Mouse (Mus musculus): ENCODE measurements around the gene Zfp874a. TPM values are rescaled to one million over a fixed set of nuclear protein-coding genes. Genes with fewer than 3 reads are reported as not detected.
A peak's percentile ranks its signal among the peaks of the same experiment; 100 is the strongest.
"Not testable (repeated sequence)": the region's sequence is repeated elsewhere in the genome, so short reads cannot be mapped to it uniquely, and the experiment has no call there.

The Zfp874a gene
- polyA plus RNA-seq, 1 experiment from 2014 or later, result 5.3 TPM

DNA sequence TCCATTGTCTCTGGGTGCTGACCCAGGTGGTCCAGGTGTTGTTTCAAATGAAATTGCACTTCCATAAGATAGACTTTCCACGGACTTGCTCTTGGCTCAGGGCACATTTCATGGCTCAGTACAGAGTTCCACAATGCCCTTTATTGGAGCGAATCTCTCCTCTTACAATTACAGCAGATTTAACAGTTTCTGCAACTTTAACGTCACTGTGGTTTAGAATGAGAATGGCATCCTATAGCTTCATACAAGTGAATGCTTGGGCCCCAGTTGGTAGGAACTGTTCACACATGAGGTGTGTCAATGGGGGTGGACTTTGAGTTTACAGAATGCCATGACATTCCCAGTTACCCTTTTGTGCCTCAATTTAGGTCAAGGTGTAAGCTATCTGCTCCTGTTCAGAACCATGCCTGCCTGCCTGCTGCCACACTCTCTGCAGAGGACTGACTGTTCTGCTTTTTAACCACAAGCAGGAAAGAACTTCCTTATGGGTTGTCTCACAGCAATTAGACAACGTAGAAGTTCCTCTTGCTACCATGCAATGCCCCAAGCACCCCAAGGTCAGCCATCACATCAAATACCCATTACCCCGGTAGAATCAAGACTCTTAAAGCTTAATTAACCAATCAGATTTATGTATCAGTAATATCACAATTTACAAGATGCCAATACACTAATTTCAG lies 12.2 kb upstream of the Zfp874a start:
- 90% methylated on average over 2 of the region's 5 CpGs for WGBS
- not testable (repeated sequence) for H3K36me3 ChIP-seq (ENCODE audit: control insufficient read depth, insufficient read depth, low read length); H3K4me2 ChIP-seq (ENCODE audit: low read depth, low read length); H3K4me3 ChIP-seq (ENCODE audit: low read depth, low read length); H3K9ac ChIP-seq (replicated peaks; ENCODE audit: low read depth, low read length); H3K4me1 ChIP-seq (ENCODE audit: control insufficient read depth, insufficient read depth, low read length); H3K27ac ChIP-seq (ENCODE audit: low read depth, low read length); H3K27me3 ChIP-seq (ENCODE audit: control insufficient read depth, insufficient read depth, low read length); H3K9me3 ChIP-seq (ENCODE audit: control insufficient read depth, low read length); ATAC-seq (ENCODE audit: low read depth)

GRCm38 (mm10) chr13:67452021-67452309 lies 541 bp upstream of the Zfp874a start:
- 6% methylated on average over 3 of the region's 3 CpGs for WGBS
- H3K27ac ChIP-seq (ENCODE audit: low read depth, low read length), result no peak overlapping the region
- H3K9ac ChIP-seq (replicated peaks; ENCODE audit: low read depth, low read length), result peak overlapping the region; percentile 46
- peak overlapping the region; percentile 70 for H3K4me2 ChIP-seq (ENCODE audit: low read depth, low read length)
- H3K36me3 ChIP-seq (ENCODE audit: control insufficient read depth, insufficient read depth, low read length), result no peaks in the 10 kb centered on the region
- peak overlapping the region; percentile 50 for H3K4me3 ChIP-seq (ENCODE audit: low read depth, low read length)
- H3K9me3 ChIP-seq (ENCODE audit: control insufficient read depth, low read length), result no peaks in the 10 kb centered on the region
- ATAC-seq (ENCODE audit: low read depth), result peak; percentile 56
- H3K4me1 ChIP-seq (ENCODE audit: control insufficient read depth, insufficient read depth, low read length), result no peaks in the 10 kb centered on the region
- H3K27me3 ChIP-seq (ENCODE audit: control insufficient read depth, insufficient read depth, low read length), result no peaks in the 10 kb centered on the region

DNA sequence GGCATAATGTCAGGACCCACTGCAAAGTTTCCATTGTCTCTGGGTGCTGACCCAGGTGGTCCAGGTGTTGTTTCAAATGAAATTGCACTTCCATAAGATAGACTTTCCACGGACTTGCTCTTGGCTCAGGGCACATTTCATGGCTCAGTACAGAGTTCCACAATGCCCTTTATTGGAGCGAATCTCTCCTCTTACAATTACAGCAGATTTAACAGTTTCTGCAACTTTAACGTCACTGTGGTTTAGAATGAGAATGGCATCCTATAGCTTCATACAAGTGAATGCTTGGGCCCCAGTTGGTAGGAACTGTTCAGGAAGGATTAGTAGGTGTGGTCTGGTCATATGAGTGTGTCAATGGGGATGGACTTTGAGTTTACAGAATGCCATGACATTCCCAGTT lies 14.3 kb downstream of the Zfp874a start:
- not testable (repeated sequence) for H3K9ac ChIP-seq (replicated peaks; ENCODE audit: low read depth, low read length); H3K4me1 ChIP-seq (ENCODE audit: control insufficient read depth, insufficient read depth, low read length); H3K27ac ChIP-seq (ENCODE audit: low read depth, low read length); H3K4me2 ChIP-seq (ENCODE audit: low read depth, low read length); H3K4me3 ChIP-seq (ENCODE audit: low read depth, low read length); H3K36me3 ChIP-seq (ENCODE audit: control insufficient read depth, insufficient read depth, low read length); H3K9me3 ChIP-seq (ENCODE audit: control insufficient read depth, low read length); H3K27me3 ChIP-seq (ENCODE audit: control insufficient read depth, insufficient read depth, low read length); ATAC-seq (ENCODE audit: low read depth)
- WGBS, result 100% methylated on average over 1 of the region's 3 CpGs

DNA sequence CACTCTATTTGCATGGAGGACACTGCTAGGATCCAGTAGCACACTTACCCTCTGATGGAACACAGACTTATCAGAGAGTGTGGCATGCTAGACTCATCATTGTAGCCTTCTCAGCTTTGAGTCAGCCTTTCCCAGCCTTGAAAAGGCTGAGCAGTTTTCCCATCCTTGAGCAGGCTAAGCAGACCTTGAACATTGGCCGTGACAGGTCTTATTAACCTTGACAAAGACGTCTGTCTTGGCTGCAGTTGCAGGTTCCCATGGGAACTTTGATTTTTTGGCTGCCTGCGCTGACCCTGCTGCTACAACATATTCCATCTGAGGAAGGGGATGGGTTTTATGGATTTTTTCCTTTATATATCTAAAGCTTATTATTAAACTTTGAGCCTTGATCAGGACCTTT lies 23.3 kb downstream of the Zfp874a start:
- no peak overlapping the region for H3K4me3 ChIP-seq (ENCODE audit: low read depth, low read length)
- no peaks in the 10 kb centered on the region for H3K4me1 ChIP-seq (ENCODE audit: control insufficient read depth, insufficient read depth, low read length)
- WGBS, result 75% methylated on average over 3 of the region's 3 CpGs
- H3K4me2 ChIP-seq (ENCODE audit: low read depth, low read length), result no peak overlapping the region
- H3K27me3 ChIP-seq (ENCODE audit: control insufficient read depth, insufficient read depth, low read length), result no peaks in the 10 kb centered on the region
- H3K9me3 ChIP-seq (ENCODE audit: control insufficient read depth, low read length), result no peaks in the 10 kb centered on the region
- ATAC-seq (ENCODE audit: low read depth), result no peak
- H3K27ac ChIP-seq (ENCODE audit: low read depth, low read length), result no peak overlapping the region
- no peaks in the 10 kb centered on the region for H3K36me3 ChIP-seq (ENCODE audit: control insufficient read depth, insufficient read depth, low read length)
- no peak overlapping the region for H3K9ac ChIP-seq (replicated peaks; ENCODE audit: low read depth, low read length)

DNA sequence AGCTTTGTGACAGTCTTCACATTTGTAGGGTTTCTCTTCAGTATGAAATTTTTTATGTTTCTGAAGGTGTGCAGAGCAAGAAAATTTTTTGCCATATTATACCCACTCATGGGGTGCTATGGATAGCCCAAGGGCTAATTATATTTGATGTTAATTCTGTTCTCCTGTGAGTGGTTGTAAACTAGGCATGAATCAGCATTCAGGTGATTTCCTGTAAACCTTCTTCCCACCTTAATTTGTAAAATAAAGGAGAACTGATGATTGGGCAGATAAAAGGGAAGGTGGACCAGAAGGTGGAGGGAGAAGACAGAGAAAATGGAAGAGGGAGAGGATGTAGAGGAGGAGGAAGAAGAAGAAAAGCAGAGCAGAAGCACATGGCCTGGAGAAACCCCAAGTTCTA lies 25.7 kb downstream of the Zfp874a start:
- H3K4me3 ChIP-seq (ENCODE audit: low read depth, low read length); H3K4me2 ChIP-seq (ENCODE audit: low read depth, low read length); H3K27me3 ChIP-seq (ENCODE audit: control insufficient read depth, insufficient read depth, low read length); H3K9ac ChIP-seq (replicated peaks; ENCODE audit: low read depth, low read length); H3K4me1 ChIP-seq (ENCODE audit: control insufficient read depth, insufficient read depth, low read length); ATAC-seq (ENCODE audit: low read depth); H3K36me3 ChIP-seq (ENCODE audit: control insufficient read depth, insufficient read depth, low read length); H3K9me3 ChIP-seq (ENCODE audit: control insufficient read depth, low read length); H3K27ac ChIP-seq (ENCODE audit: low read depth, low read length): not testable (repeated sequence)

DNA sequence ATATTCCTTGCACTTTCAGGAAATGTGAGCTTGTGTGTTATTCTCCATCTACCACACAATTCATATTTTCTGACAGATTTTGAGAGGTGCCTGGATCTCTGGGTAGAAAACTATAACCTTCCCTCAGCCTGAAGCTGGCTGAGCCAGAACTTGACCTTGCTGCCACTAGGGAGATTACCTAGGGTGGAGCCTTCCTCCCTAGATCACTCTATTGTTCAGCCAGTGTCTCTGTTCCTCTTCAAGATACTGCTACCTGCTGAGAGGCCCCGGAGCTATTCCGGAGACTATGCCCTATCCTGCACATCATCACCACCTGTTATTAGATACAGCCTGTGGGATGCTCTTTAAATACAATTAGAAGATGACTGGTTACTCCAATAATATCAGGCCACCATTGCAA lies 28.9 kb downstream of the Zfp874a start:
- H3K27me3 ChIP-seq (ENCODE audit: control insufficient read depth, insufficient read depth, low read length); H3K4me2 ChIP-seq (ENCODE audit: low read depth, low read length); H3K9ac ChIP-seq (replicated peaks; ENCODE audit: low read depth, low read length); ATAC-seq (ENCODE audit: low read depth); H3K27ac ChIP-seq (ENCODE audit: low read depth, low read length); H3K9me3 ChIP-seq (ENCODE audit: control insufficient read depth, low read length); H3K4me1 ChIP-seq (ENCODE audit: control insufficient read depth, insufficient read depth, low read length); H3K36me3 ChIP-seq (ENCODE audit: control insufficient read depth, insufficient read depth, low read length); H3K4me3 ChIP-seq (ENCODE audit: low read depth, low read length): not testable (repeated sequence)
- WGBS, result 75% methylated on average over 2 of the region's 2 CpGs

GRCm38 (mm10) chr13:67421207-67421857 lies 30.1 kb downstream of the Zfp874a start, which contains the start of gene Zfp459:
TSS of gene Zfp459 (minus strand) at chr13:67421418.
- Histone ChIP-seq H3K27me3 (ENCODE audit: control insufficient read depth, insufficient read depth, low read length) (no peaks in the 10 kb centered on the region), H3K27ac (ENCODE audit: low read depth, low read length) (no peak within 1 kb of the TSS), H3K9ac (replicated peaks; ENCODE audit: low read depth, low read length) (peak within 1 kb of the TSS; percentile 61), H3K4me2 (ENCODE audit: low read depth, low read length) (peak within 1 kb of the TSS; percentile 85), H3K4me3 (ENCODE audit: low read depth, low read length) (peak within 1 kb of the TSS; percentile 45), H3K36me3 (ENCODE audit: control insufficient read depth, insufficient read depth, low read length) (no peaks in the 10 kb centered on the region), H3K4me1 (ENCODE audit: control insufficient read depth, insufficient read depth, low read length) (no peaks in the 10 kb centered on the region), H3K9me3 (ENCODE audit: control insufficient read depth, low read length) (no peaks in the 10 kb centered on the region)
- peak; percentile 89 for ATAC-seq (ENCODE audit: low read depth)
- 2% methylated on average over 22 of the region's 22 CpGs for WGBS

DNA sequence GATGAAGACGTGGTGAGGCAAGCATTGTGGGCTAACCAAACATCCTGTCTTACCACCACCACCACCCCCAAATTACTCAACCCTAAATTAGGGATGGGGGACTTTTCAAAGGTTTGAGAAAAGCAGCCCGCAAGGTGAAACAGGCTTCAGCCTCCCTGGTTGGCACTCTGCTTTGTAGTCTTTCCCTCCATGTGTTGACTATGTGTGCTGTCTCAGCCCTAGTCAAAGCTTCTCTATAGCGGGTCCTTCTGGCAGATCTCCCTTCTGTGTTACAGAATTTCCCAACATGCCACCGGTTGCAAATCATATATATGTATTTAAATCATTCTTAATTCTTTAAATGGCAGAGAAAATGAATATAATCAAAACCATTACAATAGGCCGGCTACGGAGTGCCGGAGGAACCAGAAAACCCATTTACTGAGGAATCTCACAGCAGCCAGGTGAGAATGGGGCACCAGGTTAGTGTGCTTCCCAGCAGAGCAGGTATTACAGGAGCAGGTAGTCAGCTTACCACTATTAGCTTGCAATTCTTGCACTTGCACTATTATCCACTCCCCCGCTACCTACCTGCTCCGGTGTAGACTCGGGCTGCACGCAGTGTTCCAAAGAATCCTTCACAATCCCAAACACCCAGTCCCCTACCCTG lies 30.7 kb downstream of the Zfp874a start:
- ATAC-seq (ENCODE audit: low read depth), result no peak; the same call in 1 of the 2 replicates
- no peaks in the 10 kb centered on the region for H3K27me3 ChIP-seq (ENCODE audit: control insufficient read depth, insufficient read depth, low read length)
- WGBS, result 40% methylated on average over 11 of the region's 11 CpGs
- no peaks in the 10 kb centered on the region for H3K9me3 ChIP-seq (ENCODE audit: control insufficient read depth, low read length)
- peak overlapping the region; percentile 61 for H3K9ac ChIP-seq (replicated peaks; ENCODE audit: low read depth, low read length)
- H3K4me2 ChIP-seq (ENCODE audit: low read depth, low read length), result peak overlapping the region; percentile 85
- H3K27ac ChIP-seq (ENCODE audit: low read depth, low read length), result no peak overlapping the region
- H3K4me3 ChIP-seq (ENCODE audit: low read depth, low read length), result peak overlapping the region; percentile 45
- no peaks in the 10 kb centered on the region for H3K36me3 ChIP-seq (ENCODE audit: control insufficient read depth, insufficient read depth, low read length)
- H3K4me1 ChIP-seq (ENCODE audit: control insufficient read depth, insufficient read depth, low read length), result no peaks in the 10 kb centered on the region

GRCm38 (mm10) chr13:67416811-67417210 lies 34.6 kb downstream of the Zfp874a start:
- no peaks in the 10 kb centered on the region for H3K27me3 ChIP-seq (ENCODE audit: control insufficient read depth, insufficient read depth, low read length)
- no peak overlapping the region for H3K4me3 ChIP-seq (ENCODE audit: low read depth, low read length)
- no peaks in the 10 kb centered on the region for H3K4me1 ChIP-seq (ENCODE audit: control insufficient read depth, insufficient read depth, low read length)
- WGBS, result 96% methylated on average over 3 of the region's 3 CpGs
- H3K27ac ChIP-seq (ENCODE audit: low read depth, low read length), result no peak overlapping the region
- H3K36me3 ChIP-seq (ENCODE audit: control insufficient read depth, insufficient read depth, low read length), result no peaks in the 10 kb centered on the region
- no peak overlapping the region for H3K4me2 ChIP-seq (ENCODE audit: low read depth, low read length)
- no peak for ATAC-seq (ENCODE audit: low read depth)
- no peaks in the 10 kb centered on the region for H3K9me3 ChIP-seq (ENCODE audit: control insufficient read depth, low read length)
- no peak overlapping the region for H3K9ac ChIP-seq (replicated peaks; ENCODE audit: low read depth, low read length)

Measured in neural tube, embryonic 14.5 days (tissue).